Mouse (Mus musculus) c-Kit-positive CD71-positive TER-119-positive erythroid progenitor cells, embryonic 14.5 days (primary cell): ENCODE measurements at regions not wholly inside any gene's neighbourhood (a gene's known extent, or its start where the extent isn't known, plus 50 kb on each side); places are given as distances from the start of the nearest gene placed in this dataset.

Source experiments
- DNase-seq: peaks from one replicate; pipeline ENCODE4 v3.0.0-alpha.2; 2013; ENCODE audit warnings: low spot score

DNA sequence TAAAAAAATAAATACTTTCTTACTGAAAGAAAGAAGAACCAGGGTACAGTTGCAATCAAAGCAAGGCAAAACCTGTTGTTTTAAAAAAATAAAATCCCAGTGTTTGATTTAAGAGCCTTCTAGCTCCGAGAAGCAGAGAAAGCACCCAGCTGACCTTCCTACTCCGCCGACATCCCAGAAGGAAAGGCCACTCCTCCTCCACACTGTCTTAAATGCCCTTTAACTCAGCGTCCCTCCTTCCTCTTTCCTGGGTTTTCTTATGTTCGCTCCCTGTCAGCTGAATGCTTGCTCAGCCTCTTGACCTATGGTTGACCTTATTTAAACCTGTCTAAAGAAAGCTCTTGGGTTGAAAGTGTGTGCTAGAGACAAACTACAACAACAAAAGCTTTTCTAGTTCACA is 79.1 kb downstream of the Sptssa start:
- no peak for DNase-seq

DNA sequence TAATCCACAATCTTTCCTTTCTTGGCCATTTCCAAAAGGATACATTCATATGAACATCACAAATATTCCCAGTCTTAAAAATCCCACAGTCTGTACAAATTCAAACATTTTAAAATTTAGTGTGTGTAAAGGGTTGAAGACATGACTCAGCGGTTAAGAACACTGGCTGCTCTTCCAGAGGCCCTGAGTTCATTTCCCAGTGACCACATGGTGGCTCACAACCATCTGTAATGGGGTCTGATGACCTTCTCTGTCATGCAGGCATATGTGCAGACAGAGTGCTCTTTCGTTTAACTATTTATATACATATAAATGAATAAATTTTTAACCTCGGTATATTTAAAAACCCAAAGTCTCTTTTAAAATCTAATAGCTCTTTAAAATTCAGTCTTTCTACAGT is 79.6 kb downstream of the Sptssa start:
- DNase-seq: no peak

DNA sequence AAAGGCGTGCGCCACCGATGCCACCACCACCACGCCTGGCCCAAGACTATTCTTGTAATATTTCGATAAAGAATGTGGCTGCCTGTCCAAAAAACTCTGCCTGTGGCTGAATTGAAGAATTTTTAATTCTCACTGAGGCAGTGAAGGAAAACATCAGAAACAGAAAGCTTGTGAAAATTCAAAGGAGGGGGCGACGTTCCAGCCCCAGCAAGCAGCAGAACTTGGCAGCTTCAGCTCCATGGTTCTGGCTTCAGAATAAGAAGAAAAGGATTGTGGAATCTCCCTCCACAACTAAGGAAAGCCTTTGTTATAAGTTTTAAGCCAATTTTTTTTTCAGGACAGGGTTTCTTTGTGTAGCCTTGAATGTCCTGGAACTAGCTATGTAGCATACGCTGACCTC is 83.5 kb downstream of the Sptssa start:
- DNase-seq: no peak

DNA sequence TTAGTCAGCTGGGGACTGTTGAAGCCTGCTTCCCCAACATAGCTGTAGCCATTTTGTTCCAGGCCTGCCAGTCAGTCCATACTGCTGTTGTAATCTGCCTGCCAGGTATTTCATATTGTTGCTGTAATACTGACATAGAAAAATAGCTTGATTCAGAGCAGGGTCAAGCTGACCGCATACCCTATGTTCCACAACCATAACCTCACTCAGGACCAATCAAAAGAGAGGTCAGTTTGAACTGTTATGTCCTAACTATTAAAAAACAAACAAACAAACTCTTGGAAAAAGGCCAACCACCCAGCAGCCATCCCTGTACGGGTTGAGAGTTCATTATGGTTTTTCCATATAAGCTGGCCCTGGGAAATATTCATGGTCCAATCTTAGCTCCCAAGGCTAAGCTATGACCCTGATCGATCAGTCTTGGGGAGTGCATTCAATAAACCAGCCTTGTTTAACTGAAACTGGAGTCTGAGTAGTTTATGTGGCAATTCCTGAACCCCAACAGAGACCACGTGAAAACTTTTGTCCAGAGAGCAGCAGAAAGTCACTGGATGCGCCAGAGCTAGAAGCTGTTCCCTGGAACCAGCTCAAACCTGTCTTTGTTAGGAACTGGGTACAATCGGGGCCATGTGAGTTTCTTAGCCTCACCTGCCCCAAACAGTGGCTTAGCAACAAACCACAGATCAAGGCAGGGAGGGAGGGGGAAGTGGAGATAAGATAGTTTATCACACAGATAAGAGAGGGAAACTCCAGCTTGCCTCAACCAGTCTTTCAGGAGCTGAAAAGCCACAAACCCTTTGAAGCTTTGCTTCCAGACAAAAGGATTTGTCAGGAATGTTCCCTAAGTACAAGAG is 88.1 kb downstream of the Sptssa start:
- DNase-seq: no peak

DNA sequence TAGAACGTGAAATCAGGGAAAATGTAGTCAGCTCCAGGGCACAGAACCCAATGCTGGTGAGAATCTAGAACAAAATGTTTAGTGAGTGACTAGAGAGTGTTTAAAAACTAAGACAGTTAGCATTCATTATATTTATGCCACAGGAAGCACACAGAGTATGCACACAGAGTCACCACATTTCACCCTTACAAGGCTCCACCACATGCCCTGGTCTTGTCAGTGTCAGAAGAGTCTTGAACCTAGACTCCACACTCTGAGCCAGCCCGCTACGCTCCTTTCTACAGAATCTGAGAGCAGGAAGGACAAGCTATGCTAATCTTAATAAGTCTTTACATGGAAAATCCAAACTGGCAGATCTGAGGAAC is 89.0 kb downstream of the Sptssa start:
- no peak for DNase-seq

DNA sequence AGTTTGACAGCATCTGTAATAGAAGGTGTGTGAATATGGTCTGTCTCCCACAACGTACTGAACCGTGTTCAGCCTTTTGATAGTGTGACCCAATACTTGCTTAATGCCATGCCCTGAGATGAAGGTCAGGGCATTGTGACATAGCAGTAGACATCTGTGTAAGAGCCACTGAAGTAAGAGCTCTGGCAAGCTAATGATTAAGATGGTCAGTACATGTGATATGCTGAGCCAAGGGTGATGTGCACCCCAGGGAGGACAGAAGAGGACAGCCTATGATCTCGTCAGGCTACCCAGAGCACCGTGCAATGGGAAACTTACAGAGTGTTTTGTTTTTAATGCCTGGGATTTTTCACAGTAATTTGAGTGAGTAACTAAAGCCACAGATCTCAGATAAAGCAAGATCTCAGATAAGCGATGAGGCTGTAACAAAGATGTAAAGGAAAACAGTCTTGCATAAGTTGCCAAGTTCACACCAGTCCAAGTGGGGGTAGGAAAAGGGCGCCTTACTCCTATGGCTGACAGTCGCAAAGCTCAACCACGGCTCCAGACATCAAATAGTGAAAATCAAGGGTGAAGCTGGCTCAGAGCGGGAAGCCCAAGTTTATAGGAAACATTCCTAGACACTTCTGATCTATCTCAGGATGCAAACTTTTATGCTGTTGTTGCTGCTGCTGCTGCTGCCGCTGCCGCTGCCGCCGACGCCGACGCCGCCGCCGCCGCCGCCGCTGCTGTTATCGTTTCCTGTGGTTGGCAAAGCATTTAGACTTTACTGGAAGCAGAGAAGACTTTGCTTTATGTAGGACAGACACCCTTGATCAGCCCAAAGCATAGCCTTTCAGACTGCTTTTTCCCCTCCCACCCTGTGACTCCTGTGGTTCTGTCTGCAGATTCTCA is 89.6 kb downstream of the Sptssa start:
- no peak for DNase-seq

DNA sequence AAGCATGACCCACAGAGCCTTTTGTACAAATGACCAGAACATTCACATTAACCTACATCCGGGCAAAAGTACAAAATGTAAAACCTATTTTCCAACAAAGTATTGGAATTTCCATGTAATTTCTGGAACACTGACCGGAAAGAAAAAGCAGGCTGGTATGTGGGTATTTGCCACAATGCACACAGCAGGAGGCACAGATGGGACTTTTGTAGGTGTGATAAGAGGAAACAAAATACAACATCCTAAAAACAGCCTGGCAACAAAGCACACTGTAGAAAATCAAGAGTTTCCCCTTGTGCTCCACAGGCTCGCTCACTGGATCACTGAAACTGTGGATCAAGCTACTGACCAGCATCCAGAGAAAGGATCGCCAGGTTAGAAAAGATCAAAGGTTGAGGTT is 94.4 kb downstream of the Sptssa start:
- DNase-seq: no peak

DNA sequence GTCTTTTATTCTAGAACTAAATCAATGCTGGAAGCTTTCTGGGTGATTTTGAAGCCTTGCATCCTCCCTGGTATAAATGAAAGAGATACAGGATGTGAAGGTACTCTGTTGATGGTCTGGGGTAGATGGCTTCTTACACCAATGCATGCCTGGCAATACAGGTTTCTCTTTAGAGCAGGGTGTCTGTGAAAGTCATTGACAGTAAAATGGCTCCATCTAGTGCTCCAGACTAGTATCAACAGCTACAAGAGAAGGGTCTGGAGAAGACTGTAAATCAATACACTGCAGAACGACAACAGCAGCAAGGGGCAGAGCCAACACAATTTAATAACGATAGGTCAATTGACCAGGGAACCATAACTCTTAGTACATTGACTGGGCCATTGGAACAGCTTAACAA is 98.3 kb downstream of the Sptssa start:
- DNase-seq: no peak

DNA sequence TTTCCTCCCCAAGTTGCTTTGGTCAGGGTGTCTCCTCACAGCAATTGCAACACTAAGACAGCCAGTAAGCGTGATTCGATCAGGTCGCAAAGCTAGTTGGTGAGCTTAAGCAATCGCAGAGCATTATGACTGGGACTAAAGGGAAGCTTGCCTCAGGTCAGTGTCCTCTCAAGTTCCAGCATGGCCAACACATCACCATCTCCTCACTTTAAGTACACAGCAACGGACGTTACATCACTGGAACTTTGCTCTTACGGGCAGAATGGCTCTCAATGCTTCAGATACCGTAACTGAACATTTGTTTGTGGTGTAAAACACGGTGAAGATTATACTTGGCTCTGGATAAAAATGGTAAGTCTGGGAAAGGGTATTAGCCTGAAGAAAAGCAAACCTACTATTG is 106.7 kb downstream of the Sptssa start:
- no peak for DNase-seq

DNA sequence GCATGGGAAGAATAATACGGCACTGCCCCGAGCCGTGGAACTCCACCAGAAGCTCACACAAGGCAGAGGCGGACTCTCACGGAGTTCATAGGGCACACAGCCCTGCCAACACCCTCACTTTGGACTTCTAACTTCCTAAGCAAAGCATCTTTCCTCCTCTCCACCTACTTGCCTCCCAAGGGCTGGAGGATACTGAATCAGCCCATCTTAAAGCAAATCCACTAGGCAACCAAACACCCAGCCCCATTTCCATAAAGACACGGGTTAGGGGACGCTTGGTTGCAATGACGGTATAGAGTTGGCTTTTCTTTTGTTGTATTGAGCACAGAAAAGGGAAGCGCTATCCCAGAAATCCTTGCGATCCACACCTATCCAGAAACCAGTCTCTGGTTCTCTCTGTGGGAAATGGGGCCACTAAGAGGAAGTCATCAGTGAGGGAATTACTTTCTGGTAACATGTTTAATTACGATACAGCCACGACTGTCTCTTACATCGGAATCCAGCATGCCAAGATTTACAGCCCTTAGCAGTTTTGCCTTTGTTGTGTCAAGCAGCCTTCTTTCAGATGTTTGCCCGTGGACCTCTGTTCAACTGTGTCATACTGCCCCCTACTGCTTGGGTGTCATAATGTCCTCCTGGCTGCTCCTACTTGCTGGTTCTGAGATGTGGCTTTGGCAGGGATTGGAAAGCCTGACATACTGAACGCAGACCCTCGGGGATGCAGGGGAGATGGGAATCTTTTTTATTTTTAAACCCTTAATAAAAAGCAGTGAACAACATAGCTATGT is 110.4 kb downstream of the Sptssa start:
- DNase-seq: peak; percentile 21

DNA sequence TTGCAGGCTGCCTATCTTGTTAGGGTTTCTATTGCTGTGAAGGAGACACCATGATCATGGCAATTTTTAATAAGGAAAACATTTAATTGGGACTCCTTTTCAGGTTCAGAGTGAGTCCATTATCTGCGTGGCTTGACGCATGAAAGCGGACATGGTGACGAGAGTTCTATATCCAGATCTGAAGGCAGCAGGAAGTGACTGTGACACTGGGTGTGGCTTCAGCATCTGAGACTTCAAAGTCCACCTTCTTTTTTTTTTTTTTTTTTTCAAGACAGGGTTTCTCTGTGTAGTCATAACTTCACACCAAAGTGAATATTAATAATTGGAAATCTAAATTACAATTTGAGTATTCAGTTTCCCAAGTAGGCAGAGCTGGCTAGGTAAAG is 118.1 kb downstream of the Sptssa start:
- no peak for DNase-seq

DNA sequence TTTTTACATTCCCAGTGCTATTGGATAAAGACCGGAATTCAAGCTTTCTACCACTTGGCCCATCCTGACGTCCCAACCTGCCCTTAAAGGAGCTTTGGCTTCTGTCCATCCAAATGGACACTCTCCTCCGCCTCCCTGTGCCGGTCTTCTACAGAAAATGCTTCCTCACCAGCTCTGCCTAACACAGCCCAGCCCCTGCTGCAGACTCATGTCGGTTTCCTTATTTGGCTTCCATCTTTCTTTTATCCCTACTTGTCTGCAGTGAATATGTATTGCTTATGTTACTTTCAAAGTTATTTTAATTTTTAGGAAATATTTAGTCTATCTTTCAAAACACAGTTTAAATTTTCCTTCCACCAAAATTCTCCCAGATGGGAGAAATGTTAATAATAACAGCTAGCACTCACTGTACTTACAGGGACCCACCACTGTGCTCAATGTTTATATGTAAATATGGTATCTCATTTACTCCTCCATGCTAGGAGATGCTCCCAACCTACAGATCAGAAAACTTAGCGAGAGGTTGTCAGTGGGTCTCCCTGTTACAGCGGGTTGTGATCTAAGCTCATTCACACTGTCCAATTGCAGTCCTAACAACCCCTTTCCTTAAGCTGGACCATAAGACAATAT is 118.6 kb downstream of the Sptssa start:
- no peak for DNase-seq

DNA sequence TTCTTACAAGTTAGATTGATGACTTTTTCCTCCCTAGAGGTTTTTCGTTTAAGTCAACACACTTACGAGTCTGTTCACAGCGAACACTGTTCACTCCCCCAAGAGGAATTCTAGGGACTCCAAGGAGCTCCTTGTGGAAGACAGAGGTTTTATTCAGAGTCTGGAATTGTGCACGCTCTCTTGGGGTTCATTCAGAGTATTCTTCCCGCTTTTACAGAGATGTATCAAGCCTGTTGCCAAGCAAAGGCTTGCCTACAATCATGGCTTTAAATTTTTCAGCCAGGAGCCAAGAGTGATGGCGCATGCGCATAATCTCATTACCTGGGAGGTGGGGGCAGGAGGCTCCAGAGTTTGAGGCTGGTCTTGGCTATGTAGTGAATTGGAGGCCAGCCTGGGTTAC is 119.4 kb downstream of the Sptssa start:
- no peak for DNase-seq

DNA sequence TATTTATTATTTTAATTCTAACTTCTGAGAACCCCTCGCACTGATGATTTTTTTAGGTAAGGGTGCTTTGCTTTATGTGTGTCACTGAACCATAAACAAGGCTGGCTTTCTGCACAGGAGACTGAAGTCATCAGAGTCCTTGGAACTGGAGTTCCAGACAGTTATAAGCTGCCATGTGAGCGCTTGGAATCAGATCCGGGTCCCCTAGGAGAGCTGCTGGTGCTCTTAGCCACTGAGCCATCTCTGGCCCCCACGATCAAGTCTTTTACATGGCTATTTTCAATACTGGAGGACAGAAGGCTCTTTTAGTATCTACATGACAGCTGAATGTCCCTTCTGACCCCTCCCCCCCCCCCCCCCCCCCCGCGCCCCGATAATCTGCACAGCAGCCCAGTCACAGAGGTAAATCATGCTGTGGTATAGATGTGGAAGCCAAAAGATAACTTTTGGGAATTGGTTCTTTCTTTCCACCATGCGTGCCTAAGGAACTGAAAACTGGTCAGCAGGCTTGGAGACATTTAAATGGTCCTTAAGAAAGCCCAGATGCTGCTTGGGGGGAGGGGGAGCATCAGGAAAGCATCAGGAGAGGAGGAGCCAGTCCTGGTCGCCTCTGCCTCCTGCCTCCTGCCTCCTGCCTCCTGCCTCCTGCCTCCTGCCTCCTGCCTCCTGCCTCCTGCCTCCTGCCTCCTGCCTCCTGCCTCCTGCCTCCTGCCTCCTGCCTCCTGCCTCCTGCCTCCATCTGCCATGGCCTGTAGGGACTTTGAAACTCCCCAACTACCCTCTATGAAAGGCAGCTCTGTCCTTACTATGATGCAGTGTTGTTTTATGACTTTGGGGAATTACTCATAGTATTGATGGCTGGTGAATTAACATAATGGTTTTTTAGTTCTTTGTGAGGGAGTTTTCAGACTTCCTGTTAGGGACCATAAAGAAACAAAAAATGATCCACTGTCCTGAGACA is 120.5 kb downstream of the Sptssa start:
- no peak for DNase-seq

DNA sequence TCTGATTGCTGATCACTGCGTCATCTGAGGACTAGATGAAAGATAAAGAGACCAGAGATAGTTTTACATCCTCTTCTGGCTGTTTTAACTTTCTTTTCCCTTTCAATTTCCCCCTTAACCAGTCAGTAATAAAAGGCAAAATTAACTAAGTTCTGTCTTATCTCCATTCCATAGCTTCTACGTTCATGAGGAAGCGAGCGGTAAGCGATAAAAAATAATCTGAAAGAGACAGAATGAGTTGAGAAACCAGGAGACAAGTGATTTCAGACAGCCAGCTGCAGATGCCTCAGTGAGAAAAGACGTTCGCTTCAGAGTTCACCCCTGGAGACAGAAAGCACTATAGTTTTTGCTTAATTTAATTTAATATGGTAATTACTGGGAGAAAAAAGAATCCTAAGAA is 121.5 kb downstream of the Sptssa start:
- no peak for DNase-seq

DNA sequence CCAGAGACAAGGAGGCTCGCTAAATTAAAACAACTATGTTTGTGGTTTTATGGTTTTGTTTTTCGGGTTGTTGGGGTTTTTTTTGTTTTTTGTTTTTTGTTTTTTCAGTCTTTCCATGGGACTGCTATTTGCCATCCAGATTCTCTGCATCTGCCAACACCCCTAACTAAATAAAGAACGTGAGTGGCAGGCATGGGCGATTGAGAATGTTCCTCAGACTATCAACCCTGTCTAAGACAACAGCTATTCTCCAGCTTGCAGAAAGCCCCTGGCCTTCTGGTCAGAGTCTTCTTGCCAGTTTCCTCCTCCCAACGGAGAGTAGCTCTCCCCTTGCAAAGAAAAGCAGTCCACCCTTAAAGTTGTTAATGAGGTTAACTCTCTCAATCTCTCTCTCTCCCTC is 123.2 kb downstream of the Sptssa start:
- DNase-seq: no peak

DNA sequence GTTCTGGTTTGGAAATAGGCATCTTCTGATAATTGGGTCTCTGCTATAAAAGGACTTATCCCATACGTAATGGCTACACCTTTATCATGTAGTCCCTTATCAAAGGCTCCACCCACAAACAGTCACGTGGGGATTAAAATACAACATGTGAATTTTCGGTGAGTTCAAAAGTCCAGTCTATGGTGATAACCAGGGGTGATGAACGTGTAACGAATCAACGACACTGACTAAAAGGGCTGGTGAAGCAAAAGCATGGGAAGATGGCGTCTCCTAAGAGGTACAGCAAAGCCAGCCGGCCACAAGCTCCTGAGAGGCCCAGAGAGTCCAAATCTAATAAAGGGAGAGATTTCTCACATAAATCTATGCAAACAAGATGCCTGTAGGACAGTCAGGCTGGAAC is 124.3 kb downstream of the Sptssa start:
- DNase-seq: no peak

DNA sequence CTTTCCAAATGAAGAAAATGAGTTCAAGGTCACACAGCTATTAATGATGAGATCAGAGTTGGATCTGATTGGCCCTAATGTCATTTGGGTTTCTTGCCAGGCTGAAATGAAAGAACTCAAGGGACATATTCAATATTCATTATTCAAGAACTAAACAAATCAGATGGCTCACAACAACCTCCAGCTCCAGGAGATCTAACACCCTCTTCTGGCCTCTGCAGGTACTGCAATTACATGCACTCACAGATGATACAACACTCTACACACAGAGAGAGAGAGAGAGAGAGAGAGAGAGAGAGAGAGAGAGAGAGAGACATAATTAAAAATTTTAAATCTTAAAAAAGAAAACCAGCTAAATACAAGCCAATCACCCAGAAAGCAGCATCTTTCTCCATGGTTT is 128.3 kb downstream of the Sptssa start:
- no peak for DNase-seq

DNA sequence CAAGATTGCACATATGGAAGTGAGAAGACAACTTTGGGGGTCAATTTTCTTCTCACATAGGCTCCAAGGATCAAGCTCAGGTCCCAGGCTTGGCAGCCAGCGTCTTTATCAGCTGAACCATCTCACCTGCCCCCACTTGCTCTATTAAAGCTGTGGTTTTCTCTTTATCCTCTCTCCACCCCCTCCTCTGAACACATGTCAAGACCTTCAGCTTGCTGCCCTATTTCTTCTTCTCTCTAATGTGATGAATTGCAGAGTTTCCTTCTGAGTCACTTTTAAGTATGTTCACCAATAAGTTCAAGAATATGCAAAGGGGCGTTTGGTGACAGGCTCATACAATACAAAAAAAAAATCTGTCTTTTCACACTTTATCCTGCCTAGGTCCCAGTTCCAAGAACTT is 128.8 kb downstream of the Sptssa start:
- no peak for DNase-seq

DNA sequence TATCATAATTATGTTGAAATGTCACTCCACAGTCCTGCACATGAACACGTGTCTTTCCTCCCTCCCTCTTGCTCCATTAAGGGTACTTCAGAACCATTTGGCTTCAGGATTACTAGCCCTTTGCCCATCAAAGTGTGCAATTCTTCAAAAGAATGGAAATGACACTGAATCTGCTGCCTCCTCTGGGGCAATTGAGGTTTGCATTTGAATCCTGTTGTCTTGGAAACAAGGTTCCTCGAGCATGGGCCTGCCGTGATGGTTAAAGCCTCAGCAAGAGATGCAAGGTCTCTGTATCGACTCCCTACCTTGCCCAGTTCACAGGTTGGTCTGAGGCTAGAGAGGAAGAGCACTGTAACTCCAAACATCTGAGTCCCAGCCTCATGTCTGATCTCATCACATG is 136.0 kb downstream of the Sptssa start:
- no peak for DNase-seq

DNA sequence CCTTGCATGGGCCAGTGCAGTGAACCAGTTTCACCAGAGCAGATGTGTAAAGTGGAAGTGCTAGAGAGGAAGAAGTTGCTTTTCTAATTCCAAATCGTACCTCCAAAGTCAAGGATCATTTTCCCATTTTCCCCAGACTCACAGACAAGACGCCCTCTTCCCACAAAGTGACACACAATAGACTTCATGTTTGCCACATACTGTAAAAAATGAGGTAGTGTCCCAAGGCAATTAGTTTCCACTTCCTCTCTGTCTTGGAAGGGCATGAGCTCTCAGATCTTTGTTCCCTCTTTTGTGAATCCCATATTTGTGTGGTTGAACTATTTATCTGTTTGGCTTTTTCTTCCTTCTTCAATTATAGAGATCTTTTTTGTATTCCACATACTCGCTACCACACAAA is 137.0 kb downstream of the Sptssa start:
- no peak for DNase-seq
